Mouse (Mus musculus) erythroblast, embryonic 14.5 days (primary cell): Measurements from ENCODE around the gene Frs3. TPM values are rescaled to one million over a fixed set of nuclear protein-coding genes. Genes with fewer than 3 reads are reported as not detected.

Source experiments
- H3K27me3 ChIP-seq: 2 replicates; pipeline ENCODE4 v1.6.1; 2012; ENCODE audit warnings: inconsistent platforms; ENCODE audit not compliant: control insufficient read depth
- H3K36me3 ChIP-seq: 2 replicates; pipeline ENCODE4 v1.6.1; 2012; ENCODE audit warnings: mild to moderate bottlenecking, inconsistent platforms; ENCODE audit not compliant: control insufficient read depth
- H3K4me1 ChIP-seq: 2 replicates; pipeline ENCODE4 v1.6.1; 2012; ENCODE audit warnings: inconsistent platforms; ENCODE audit not compliant: control insufficient read depth
- H3K4me3 ChIP-seq: replicated peaks from 2 replicates; pipeline ENCODE3; 2012; ENCODE audit warnings: moderate library complexity, mild to moderate bottlenecking, inconsistent platforms
- H3K9me3 ChIP-seq: 2 replicates; pipeline ENCODE4 v1.6.1; 2012; ENCODE audit warnings: low read length, inconsistent platforms, mixed read lengths; ENCODE audit not compliant: control insufficient read depth
- GATA1 ChIP-seq: IDR thresholded peaks from 2 replicates; pipeline ENCODE4 v1.6.1; 2012; ENCODE audit warnings: low read length, inconsistent platforms, mixed read lengths
- TAL1 ChIP-seq: IDR thresholded peaks from 3 replicates; pipeline ENCODE4 v1.6.1; 2012; ENCODE audit warnings: low read length, inconsistent platforms, mixed read lengths
- polyA plus RNA-seq: library from polyadenylated mRNA; stranded (reverse); fragments of >175 nt; gene quantifications from 2 replicates; pipeline ENCODE4 v1.2.3, GENCODE M21; 2012

Frs3 gene
- polyA plus RNA-seq, 1 experiment = 0.08 TPM

DNA sequence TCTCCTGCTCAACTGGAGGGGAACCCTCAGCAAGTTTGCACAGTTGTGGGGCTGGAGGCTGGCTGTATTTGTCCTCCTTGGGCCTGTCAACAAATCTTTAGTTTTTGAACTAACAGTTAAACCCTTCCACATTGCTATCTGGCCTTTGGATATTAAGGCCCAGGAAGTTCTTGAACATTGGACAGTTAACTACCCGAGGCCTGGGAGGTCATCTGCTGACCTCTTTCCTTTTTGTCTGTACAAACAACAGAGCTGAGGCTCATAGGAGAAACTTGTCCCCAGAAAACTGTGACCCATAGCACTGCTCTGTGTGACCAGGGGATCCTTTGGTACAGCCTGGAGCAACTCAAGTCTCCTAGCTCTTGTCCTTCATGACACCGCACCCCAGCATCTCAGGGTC is 10.2 kb downstream of the Frs3 start:
- no peak for TF ChIP-seq GATA1
- Histone ChIP-seq H3K9me3 (no peaks in the 10 kb centered on the region), H3K4me3 (no peak overlapping the region), H3K4me1 (peaks cover 18% of the 10 kb centered on the region), H3K27me3 (peaks cover 74% of the 10 kb centered on the region), H3K36me3 (peaks cover 10% of the 10 kb centered on the region; the same call in 1 of the 2 replicates)

DNA sequence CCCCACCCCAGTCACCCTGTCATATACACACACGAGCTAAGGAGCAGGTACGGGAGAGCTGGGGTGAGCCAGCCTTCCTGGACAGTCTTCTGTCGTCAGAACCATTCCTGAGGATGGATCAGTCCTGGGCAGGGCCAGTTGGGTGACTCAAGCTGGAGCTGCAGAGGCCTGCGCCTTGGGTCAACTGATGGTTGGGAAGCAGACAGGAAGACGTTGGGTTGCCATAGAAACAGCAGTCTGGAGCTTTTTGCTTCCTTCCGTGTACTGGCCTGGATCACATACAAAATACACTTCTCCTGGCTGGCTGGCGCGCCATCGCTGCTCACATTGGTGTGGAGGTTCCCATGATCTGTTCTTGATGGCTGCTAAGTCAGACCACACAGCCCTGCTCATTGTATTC is 13.0 kb downstream of the Frs3 start:
- Histone ChIP-seq H3K27me3 (peaks cover 59% of the 10 kb centered on the region), H3K9me3 (no peaks in the 10 kb centered on the region), H3K36me3 (peaks cover 10% of the 10 kb centered on the region; the same call in 1 of the 2 replicates), H3K4me1 (no peaks in the 10 kb centered on the region), H3K4me3 (no peak overlapping the region)
- no peak for TF ChIP-seq GATA1
- no peak for TF ChIP-seq TAL1

DNA sequence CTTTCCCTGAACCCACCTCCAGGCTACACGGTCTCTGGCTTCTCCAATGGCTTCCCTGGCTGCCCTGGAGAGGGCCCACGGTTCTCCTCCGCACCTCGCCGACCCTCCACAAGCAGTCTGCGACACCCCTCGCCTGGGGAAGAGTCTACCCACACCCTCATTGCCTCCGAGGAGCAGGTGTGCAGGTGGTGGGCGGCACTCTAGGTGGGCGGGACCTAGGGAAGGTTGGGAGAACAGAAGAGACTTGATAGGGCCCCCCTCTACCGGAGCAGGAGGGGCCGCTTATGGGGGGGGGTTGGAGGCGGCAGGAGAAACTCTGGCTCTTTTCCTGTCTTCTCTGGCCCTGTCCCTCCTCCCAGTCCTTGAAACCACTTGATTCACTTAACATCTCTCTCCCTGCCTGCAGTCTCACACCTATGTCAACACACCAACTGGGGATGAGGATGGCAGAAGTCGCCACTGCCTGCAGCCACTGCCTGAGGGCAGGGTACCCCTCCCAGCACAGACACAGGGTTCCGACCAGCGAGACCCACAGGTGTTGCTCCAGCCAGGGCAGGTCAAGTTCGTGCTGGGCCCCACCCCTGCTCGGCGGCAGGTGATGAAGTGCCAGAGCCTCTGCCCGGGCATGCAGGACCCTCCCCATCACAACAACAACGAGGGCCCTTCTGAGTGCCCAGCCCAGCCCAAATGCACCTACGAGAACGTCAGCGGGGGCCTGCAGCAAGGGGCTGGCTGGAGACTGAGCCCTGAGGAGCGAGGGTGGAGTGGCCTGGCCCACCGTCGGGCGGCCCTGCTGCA is 13.9 kb downstream of the Frs3 start:
- no peak for TF ChIP-seq GATA1
- no peak for TF ChIP-seq TAL1
- H3K4me3 ChIP-seq = no peak overlapping the region
- H3K36me3 ChIP-seq = peaks cover 10% of the 10 kb centered on the region; the same call in 1 of the 2 replicates
- H3K9me3 ChIP-seq = no peaks in the 10 kb centered on the region
- H3K4me1 ChIP-seq = no peaks in the 10 kb centered on the region
- peaks cover 49% of the 10 kb centered on the region for H3K27me3 ChIP-seq

DNA sequence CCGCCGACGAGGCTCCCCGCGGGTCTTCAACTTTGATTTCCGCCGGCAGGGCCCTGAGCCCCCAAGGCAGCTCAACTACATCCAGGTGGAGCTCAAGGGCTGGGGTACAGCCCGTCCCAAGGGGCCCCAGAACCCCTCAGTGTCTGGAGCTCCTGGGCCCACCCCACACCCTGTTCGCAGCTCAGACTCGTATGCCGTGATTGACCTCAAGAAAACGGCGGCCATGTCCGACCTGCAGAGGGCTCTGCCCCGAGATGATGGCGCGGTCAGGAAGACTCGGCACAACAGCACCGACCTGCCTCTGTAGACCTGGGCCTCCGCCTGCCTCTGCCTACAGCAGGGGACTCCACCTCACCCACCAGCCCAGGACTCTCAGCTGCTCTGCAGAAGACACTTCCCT is 14.7 kb downstream of the Frs3 start:
- no peaks in the 10 kb centered on the region for H3K4me1 ChIP-seq
- no peak for TF ChIP-seq GATA1
- TF ChIP-seq TAL1 = no peak
- H3K9me3 ChIP-seq = no peaks in the 10 kb centered on the region
- no peak overlapping the region for H3K4me3 ChIP-seq
- peaks cover 43% of the 10 kb centered on the region for H3K27me3 ChIP-seq
- peaks cover 10% of the 10 kb centered on the region; the same call in 1 of the 2 replicates for H3K36me3 ChIP-seq

DNA sequence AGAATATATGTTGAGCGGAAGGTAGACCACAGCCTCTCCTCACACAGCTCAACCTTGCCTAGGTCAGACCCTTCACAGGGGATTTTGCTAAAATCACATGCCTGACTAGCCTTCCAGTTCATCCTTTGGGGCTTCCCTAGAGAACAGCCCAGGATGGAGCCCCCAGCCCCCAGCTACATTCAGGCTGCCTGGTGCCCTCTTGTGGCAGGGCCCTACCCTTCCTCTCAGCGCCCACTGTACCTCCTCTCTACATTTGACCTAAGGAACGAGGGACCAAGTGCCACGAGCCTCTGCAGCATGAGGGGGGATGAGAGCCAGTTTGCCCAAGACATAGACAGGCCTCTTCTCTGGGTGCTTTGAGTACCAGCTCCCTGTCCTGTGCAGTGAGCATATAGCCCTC is 15.9 kb downstream of the Frs3 start:
- peaks cover 39% of the 10 kb centered on the region for H3K27me3 ChIP-seq
- H3K9me3 ChIP-seq = no peaks in the 10 kb centered on the region
- no peaks in the 10 kb centered on the region for H3K4me1 ChIP-seq
- no peak overlapping the region for H3K4me3 ChIP-seq
- H3K36me3 ChIP-seq = peaks cover 10% of the 10 kb centered on the region; the same call in 1 of the 2 replicates
- TF ChIP-seq TAL1 (no peak), GATA1 (no peak)

DNA sequence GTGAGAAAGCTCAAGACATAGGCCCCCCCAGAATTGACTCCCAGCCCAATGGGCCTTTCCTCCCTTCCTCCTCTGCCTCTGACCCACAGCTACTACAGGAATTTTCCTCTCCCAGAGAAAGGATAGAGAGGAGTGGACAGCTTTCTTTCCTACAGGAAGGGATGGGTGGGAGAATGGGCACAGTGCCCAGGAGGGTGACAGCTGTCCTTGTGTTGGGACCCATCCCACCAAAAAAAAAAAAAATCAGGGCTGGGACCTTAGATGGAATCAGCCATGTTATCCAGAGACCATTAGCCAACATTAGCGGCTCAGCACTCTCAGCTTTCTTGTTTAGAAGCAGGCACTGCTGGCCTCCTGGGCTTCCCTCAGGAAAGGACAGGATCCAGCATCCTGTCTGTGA is 17.4 kb downstream of the Frs3 start:
- Histone ChIP-seq H3K9me3 (no peaks in the 10 kb centered on the region), H3K27me3 (peaks cover 37% of the 10 kb centered on the region)
- TF ChIP-seq GATA1 (no peak), TAL1 (no peak)

DNA sequence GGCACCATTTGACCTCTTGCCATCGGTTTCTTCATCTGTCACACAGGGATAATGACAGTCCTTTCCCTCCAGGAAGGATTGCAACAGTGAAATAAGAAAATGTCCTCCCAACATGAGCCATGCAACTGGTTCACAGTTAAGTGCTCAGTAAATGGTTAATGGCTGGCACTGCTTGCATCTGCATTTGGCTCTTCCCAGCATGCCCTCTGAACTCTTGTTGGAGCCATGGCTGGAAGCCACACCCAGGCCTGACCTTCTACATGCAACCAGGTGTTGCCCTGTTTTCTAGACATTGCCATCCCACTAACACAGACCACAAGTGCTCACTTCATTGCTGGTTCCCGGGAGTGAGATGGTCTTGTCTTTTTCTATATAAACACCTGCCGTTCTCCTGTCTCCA is 19.1 kb downstream of the Frs3 start:
- no peak overlapping the region for H3K4me3 ChIP-seq
- TF ChIP-seq GATA1 (no peak), TAL1 (no peak)
- no peaks in the 10 kb centered on the region for H3K9me3 ChIP-seq
- peaks cover 21% of the 10 kb centered on the region for H3K27me3 ChIP-seq
- H3K4me1 ChIP-seq = peaks cover 2% of the 10 kb centered on the region
- peaks cover 2% of the 10 kb centered on the region; the same call in 1 of the 2 replicates for H3K36me3 ChIP-seq

More for the DNA sequence above, 17.4 kb downstream of the Frs3 start:
- Histone ChIP-seq H3K36me3 (peaks cover 10% of the 10 kb centered on the region; the same call in 1 of the 2 replicates), H3K4me1 (peaks cover 2% of the 10 kb centered on the region), H3K4me3 (no peak overlapping the region)

DNA sequence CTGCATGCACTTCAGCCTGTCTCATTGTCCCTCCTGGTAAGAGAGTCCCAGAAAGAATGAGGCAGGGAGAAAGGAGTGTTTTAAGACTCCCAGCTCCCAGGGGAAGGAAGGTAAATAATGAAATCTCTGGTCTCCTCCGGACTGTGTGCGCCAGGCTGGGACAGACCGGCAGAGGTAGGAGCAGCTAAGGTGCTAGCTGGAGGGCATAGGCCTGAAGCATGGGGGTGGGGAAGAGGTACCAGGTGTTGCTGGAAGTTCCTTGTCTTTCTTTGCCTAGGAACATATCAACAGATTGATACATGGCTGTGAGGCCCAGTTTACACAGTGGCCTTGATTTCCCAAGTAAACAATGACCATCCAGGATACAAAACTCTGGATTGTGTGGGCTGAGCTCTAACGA is 20.1 kb downstream of the Frs3 start:
- no peak for TF ChIP-seq GATA1
- TF ChIP-seq TAL1 = no peak
- H3K27me3 ChIP-seq = peaks cover 11% of the 10 kb centered on the region
- H3K36me3 ChIP-seq = no peaks in the 10 kb centered on the region
- H3K9me3 ChIP-seq = no peaks in the 10 kb centered on the region
- H3K4me1 ChIP-seq = peaks cover 2% of the 10 kb centered on the region
- H3K4me3 ChIP-seq = no peak overlapping the region

DNA sequence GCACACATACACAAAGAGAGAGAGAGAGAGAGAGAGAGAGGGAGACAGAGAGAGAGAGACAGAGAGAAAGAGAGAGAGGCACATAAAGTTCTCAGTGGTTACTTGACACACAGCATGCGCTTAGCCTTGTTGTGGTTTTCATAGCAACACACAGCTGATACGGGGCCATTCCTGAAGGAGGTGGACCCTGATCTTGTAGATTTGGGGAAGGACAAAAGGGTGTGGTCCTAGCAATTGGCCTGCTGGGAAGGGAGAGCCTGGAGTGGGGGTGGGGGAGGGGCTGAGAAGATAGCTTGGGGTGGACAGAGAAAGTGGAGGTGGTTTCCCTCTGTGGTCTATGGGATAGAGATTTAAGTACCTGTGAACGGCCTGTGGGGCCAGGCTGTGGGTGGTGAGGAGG is 21.2 kb downstream of the Frs3 start:
- TF ChIP-seq TAL1 = no peak
- no peaks in the 10 kb centered on the region for H3K36me3 ChIP-seq
- H3K4me1 ChIP-seq = peaks cover 2% of the 10 kb centered on the region
- H3K4me3 ChIP-seq = no peak overlapping the region
- H3K27me3 ChIP-seq = peaks cover 2% of the 10 kb centered on the region; the same call in 1 of the 2 replicates
- no peaks in the 10 kb centered on the region for H3K9me3 ChIP-seq

DNA sequence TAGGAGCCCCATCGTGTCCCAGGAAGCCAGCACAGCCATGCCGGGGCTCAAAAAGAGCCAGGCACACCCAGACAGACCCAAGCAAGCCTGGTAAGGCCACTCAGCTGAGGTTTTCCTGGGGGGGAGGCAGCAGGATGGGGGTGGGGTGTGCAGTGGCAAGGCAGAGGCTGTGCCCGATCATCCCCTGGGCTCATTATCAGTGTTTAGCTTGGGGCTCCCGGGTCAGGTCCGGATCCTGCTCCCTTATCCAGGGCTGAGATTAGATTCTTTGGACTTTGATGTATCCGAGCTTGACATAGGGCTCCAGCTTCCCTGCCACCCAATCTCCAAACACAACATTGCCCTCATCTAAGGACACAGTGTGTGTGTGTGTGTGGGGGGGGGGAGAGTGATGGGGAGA is 23.1 kb downstream of the Frs3 start:
- no peak for TF ChIP-seq GATA1
- no peak for TF ChIP-seq TAL1
- no peak overlapping the region for H3K4me3 ChIP-seq
- peaks cover 2% of the 10 kb centered on the region for H3K4me1 ChIP-seq
- H3K27me3 ChIP-seq = 0 out of 2 replicates have a peak, but pooled peaks cover 3% of the 10 kb centered on the region
- no peaks in the 10 kb centered on the region for H3K36me3 ChIP-seq
- no peaks in the 10 kb centered on the region for H3K9me3 ChIP-seq
